Mouse (Mus musculus): ENCODE measurements at regions not wholly inside any gene's neighbourhood (a gene's known extent, or its start where the extent isn't known, plus 50 kb on each side); places are given as distances from the start of the nearest gene placed in this dataset.

GRCm38 (mm10) chr6:117536084-117536483, 304.9 kb upstream of the Zfp637 start:
- no peaks in the 10 kb centered on the region for H3K4me1 ChIP-seq (ENCODE audit: control insufficient read depth, insufficient read depth, low read length)
- 89% methylated on average over 4 of the region's 4 CpGs for WGBS
- no peaks in the 10 kb centered on the region for H3K36me3 ChIP-seq (replicated peaks; ENCODE audit: control insufficient read depth, insufficient read depth, low read depth, low read length)
- no peak overlapping the region for H3K4me2 ChIP-seq (ENCODE audit: low read depth, low read length)
- no peak overlapping the region for H3K9ac ChIP-seq (replicated peaks; ENCODE audit: low read length)
- no peak overlapping the region for H3K27ac ChIP-seq (replicated peaks; ENCODE audit: low read depth, low read length)
- no peak for DNase-seq (ENCODE audit: low spot score)
- H3K4me3 ChIP-seq (ENCODE audit: low read depth, low read length): no peak overlapping the region
- H3K27me3 ChIP-seq (ENCODE audit: control insufficient read depth, insufficient read depth, low read length): no peaks in the 10 kb centered on the region
- no peaks in the 10 kb centered on the region for H3K9me3 ChIP-seq (replicated peaks; ENCODE audit: control insufficient read depth, low read length)
- ATAC-seq (replicated peaks; ENCODE audit: insufficient number of reproducible peaks, low FRiP score, low TSS enrichment, low read depth): no peak

GRCm38 (mm10) chr6:117542431-117542830, 298.5 kb upstream of the Zfp637 start:
- H3K4me2 ChIP-seq (ENCODE audit: low read depth, low read length): no peak overlapping the region
- H3K27ac ChIP-seq (replicated peaks; ENCODE audit: low read depth, low read length): no peak overlapping the region
- H3K4me3 ChIP-seq (ENCODE audit: low read depth, low read length): no peak overlapping the region
- H3K36me3 ChIP-seq (replicated peaks; ENCODE audit: control insufficient read depth, insufficient read depth, low read depth, low read length): no peaks in the 10 kb centered on the region
- DNase-seq (ENCODE audit: low spot score) (no peak), ATAC-seq (replicated peaks; ENCODE audit: insufficient number of reproducible peaks, low FRiP score, low TSS enrichment, low read depth) (no peak)
- no peak overlapping the region for H3K9ac ChIP-seq (replicated peaks; ENCODE audit: low read length)
- no peaks in the 10 kb centered on the region for H3K27me3 ChIP-seq (ENCODE audit: control insufficient read depth, insufficient read depth, low read length)
- WGBS: 79% methylated on average over 3 of the region's 3 CpGs
- H3K9me3 ChIP-seq (replicated peaks; ENCODE audit: control insufficient read depth, low read length): no peaks in the 10 kb centered on the region
- H3K4me1 ChIP-seq (ENCODE audit: control insufficient read depth, insufficient read depth, low read length): no peaks in the 10 kb centered on the region

- no peak overlapping the region for H3K9ac ChIP-seq (replicated peaks; ENCODE audit: low read length)
- H3K36me3 ChIP-seq (replicated peaks; ENCODE audit: control insufficient read depth, insufficient read depth, low read depth, low read length): no peaks in the 10 kb centered on the region
- H3K27me3 ChIP-seq (ENCODE audit: control insufficient read depth, insufficient read depth, low read length): no peaks in the 10 kb centered on the region
- no peaks in the 10 kb centered on the region for H3K4me1 ChIP-seq (ENCODE audit: control insufficient read depth, insufficient read depth, low read length)
- H3K4me2 ChIP-seq (ENCODE audit: low read depth, low read length): no peak overlapping the region
- H3K9me3 ChIP-seq (replicated peaks; ENCODE audit: control insufficient read depth, low read length): no peaks in the 10 kb centered on the region
- no peak overlapping the region for H3K27ac ChIP-seq (replicated peaks; ENCODE audit: low read depth, low read length)
- 83% methylated on average over 11 of the region's 11 CpGs for WGBS
- no peak for ATAC-seq (replicated peaks; ENCODE audit: insufficient number of reproducible peaks, low FRiP score, low TSS enrichment, low read depth)
- H3K4me3 ChIP-seq (ENCODE audit: low read depth, low read length): no peak overlapping the region
- no peak for DNase-seq (ENCODE audit: low spot score)
Measured at GRCm38 (mm10) chr6:117544276-117545196, 296.4 kb upstream of the Zfp637 start.

GRCm38 (mm10) chr6:117550930-117551329, 290.1 kb upstream of the Zfp637 start:
- H3K9ac ChIP-seq (replicated peaks; ENCODE audit: low read length): no peak overlapping the region
- no peaks in the 10 kb centered on the region for H3K36me3 ChIP-seq (replicated peaks; ENCODE audit: control insufficient read depth, insufficient read depth, low read depth, low read length)
- H3K4me1 ChIP-seq (ENCODE audit: control insufficient read depth, insufficient read depth, low read length): no peaks in the 10 kb centered on the region
- no peak for ATAC-seq (replicated peaks; ENCODE audit: insufficient number of reproducible peaks, low FRiP score, low TSS enrichment, low read depth)
- no peaks in the 10 kb centered on the region for H3K9me3 ChIP-seq (replicated peaks; ENCODE audit: control insufficient read depth, low read length)
- H3K4me2 ChIP-seq (ENCODE audit: low read depth, low read length): no peak overlapping the region
- no peak overlapping the region for H3K4me3 ChIP-seq (ENCODE audit: low read depth, low read length)
- H3K27me3 ChIP-seq (ENCODE audit: control insufficient read depth, insufficient read depth, low read length): no peaks in the 10 kb centered on the region
- DNase-seq (ENCODE audit: low spot score): no peak
- WGBS: 90% methylated on average over 7 of the region's 7 CpGs
- H3K27ac ChIP-seq (replicated peaks; ENCODE audit: low read depth, low read length): no peak overlapping the region

GRCm38 (mm10) chr6:117552006-117552667, 288.8 kb upstream of the Zfp637 start:
- ATAC-seq (replicated peaks; ENCODE audit: insufficient number of reproducible peaks, low FRiP score, low TSS enrichment, low read depth): peak; percentile 65; the same call in 1 of the 2 replicates
- Histone ChIP-seq H3K9me3 (replicated peaks; ENCODE audit: control insufficient read depth, low read length) (no peaks in the 10 kb centered on the region), H3K36me3 (replicated peaks; ENCODE audit: control insufficient read depth, insufficient read depth, low read depth, low read length) (no peaks in the 10 kb centered on the region), H3K4me2 (ENCODE audit: low read depth, low read length) (no peak overlapping the region), H3K4me3 (ENCODE audit: low read depth, low read length) (no peak overlapping the region), H3K4me1 (ENCODE audit: control insufficient read depth, insufficient read depth, low read length) (no peaks in the 10 kb centered on the region), H3K9ac (replicated peaks; ENCODE audit: low read length) (no peak overlapping the region), H3K27me3 (ENCODE audit: control insufficient read depth, insufficient read depth, low read length) (no peaks in the 10 kb centered on the region), H3K27ac (replicated peaks; ENCODE audit: low read depth, low read length) (no peak overlapping the region)
- peak; percentile 39 for DNase-seq (ENCODE audit: low spot score)
- 26% methylated on average over 6 of the region's 6 CpGs for WGBS

- WGBS: 97% methylated on average over 6 of the region's 6 CpGs
- no peak for DNase-seq (ENCODE audit: low spot score)
- Histone ChIP-seq H3K9me3 (replicated peaks; ENCODE audit: control insufficient read depth, low read length) (no peaks in the 10 kb centered on the region), H3K36me3 (replicated peaks; ENCODE audit: control insufficient read depth, insufficient read depth, low read depth, low read length) (no peaks in the 10 kb centered on the region), H3K4me3 (ENCODE audit: low read depth, low read length) (no peak overlapping the region), H3K27ac (replicated peaks; ENCODE audit: low read depth, low read length) (no peak overlapping the region), H3K4me2 (ENCODE audit: low read depth, low read length) (no peak overlapping the region), H3K9ac (replicated peaks; ENCODE audit: low read length) (no peak overlapping the region), H3K4me1 (ENCODE audit: control insufficient read depth, insufficient read depth, low read length) (no peaks in the 10 kb centered on the region), H3K27me3 (ENCODE audit: control insufficient read depth, insufficient read depth, low read length) (no peaks in the 10 kb centered on the region)
- ATAC-seq (replicated peaks; ENCODE audit: insufficient number of reproducible peaks, low FRiP score, low TSS enrichment, low read depth): no peak
Measured at GRCm38 (mm10) chr6:117563159-117563558, 277.8 kb upstream of the Zfp637 start.

GRCm38 (mm10) chr6:117563704-117564103, 277.3 kb upstream of the Zfp637 start:
- no peak overlapping the region for H3K4me2 ChIP-seq (ENCODE audit: low read depth, low read length)
- no peak overlapping the region for H3K27ac ChIP-seq (replicated peaks; ENCODE audit: low read depth, low read length)
- DNase-seq (ENCODE audit: low spot score): no peak
- no peaks in the 10 kb centered on the region for H3K4me1 ChIP-seq (ENCODE audit: control insufficient read depth, insufficient read depth, low read length)
- WGBS: 62% methylated on average over 1 of the region's 1 CpGs
- H3K4me3 ChIP-seq (ENCODE audit: low read depth, low read length): no peak overlapping the region
- ATAC-seq (replicated peaks; ENCODE audit: insufficient number of reproducible peaks, low FRiP score, low TSS enrichment, low read depth): no peak
- no peaks in the 10 kb centered on the region for H3K27me3 ChIP-seq (ENCODE audit: control insufficient read depth, insufficient read depth, low read length)
- H3K9me3 ChIP-seq (replicated peaks; ENCODE audit: control insufficient read depth, low read length): no peaks in the 10 kb centered on the region
- H3K9ac ChIP-seq (replicated peaks; ENCODE audit: low read length): no peak overlapping the region
- no peaks in the 10 kb centered on the region for H3K36me3 ChIP-seq (replicated peaks; ENCODE audit: control insufficient read depth, insufficient read depth, low read depth, low read length)

GRCm38 (mm10) chr6:117566786-117567185, 274.2 kb upstream of the Zfp637 start:
- no peak overlapping the region for H3K4me3 ChIP-seq (ENCODE audit: low read depth, low read length)
- H3K4me2 ChIP-seq (ENCODE audit: low read depth, low read length): no peak overlapping the region
- H3K9ac ChIP-seq (replicated peaks; ENCODE audit: low read length): no peak overlapping the region
- no peaks in the 10 kb centered on the region for H3K4me1 ChIP-seq (ENCODE audit: control insufficient read depth, insufficient read depth, low read length)
- no peaks in the 10 kb centered on the region for H3K27me3 ChIP-seq (ENCODE audit: control insufficient read depth, insufficient read depth, low read length)
- DNase-seq (ENCODE audit: low spot score) (no peak), ATAC-seq (replicated peaks; ENCODE audit: insufficient number of reproducible peaks, low FRiP score, low TSS enrichment, low read depth) (no peak)
- no peaks in the 10 kb centered on the region for H3K9me3 ChIP-seq (replicated peaks; ENCODE audit: control insufficient read depth, low read length)
- H3K36me3 ChIP-seq (replicated peaks; ENCODE audit: control insufficient read depth, insufficient read depth, low read depth, low read length): no peaks in the 10 kb centered on the region
- H3K27ac ChIP-seq (replicated peaks; ENCODE audit: low read depth, low read length): no peak overlapping the region
- WGBS: 72% methylated on average over 6 of the region's 6 CpGs
